Mouse (Mus musculus): ENCODE results near the gene Get4. TPM values are rescaled to one million over a fixed set of nuclear protein-coding genes. Genes with fewer than 3 reads are reported as not detected.

The Get4 gene
- polyA plus RNA-seq, 1 experiment from 2014 or later, result 135 TPM

GRCm38 (mm10) chr5:139302101-139302500 is 50.0 kb downstream of the Get4 start:
- WGBS (ENCODE audit: insufficient replicate concordance), result 72% methylated on average over 6 of the region's 6 CpGs
- ATAC-seq (ENCODE audit: low read depth), result no peak

GRCm38 (mm10) chr5:139303646-139304061 is 51.5 kb downstream of the Get4 start:
- ATAC-seq (ENCODE audit: low read depth) (no peak), DNase-seq (no peak)
- no peaks in the 10 kb centered on the region for H3K36me3 ChIP-seq
- 78% methylated on average over 9 of the region's 9 CpGs for WGBS (ENCODE audit: insufficient replicate concordance)
- H3K4me3 ChIP-seq (replicated peaks), result no peak overlapping the region
- H3K4me2 ChIP-seq, result no peak overlapping the region
- H3K4me1 ChIP-seq (replicated peaks), result peaks cover 12% of the 10 kb centered on the region
- no peak overlapping the region for H3K9ac ChIP-seq
- no peak overlapping the region for H3K27ac ChIP-seq
- H3K27me3 ChIP-seq, result no peaks in the 10 kb centered on the region
- no peaks in the 10 kb centered on the region for H3K9me3 ChIP-seq (replicated peaks)

More at GRCm38 (mm10) chr5:139302101-139302500, 50.0 kb downstream of the Get4 start:
- DNase-seq, result no peak
- Histone ChIP-seq H3K9me3 (replicated peaks) (no peaks in the 10 kb centered on the region), H3K9ac (no peak overlapping the region), H3K36me3 (no peaks in the 10 kb centered on the region), H3K27ac (no peak overlapping the region), H3K4me2 (no peak overlapping the region), H3K4me1 (replicated peaks) (peaks cover 12% of the 10 kb centered on the region), H3K4me3 (replicated peaks) (no peak overlapping the region), H3K27me3 (no peaks in the 10 kb centered on the region)

DNA sequence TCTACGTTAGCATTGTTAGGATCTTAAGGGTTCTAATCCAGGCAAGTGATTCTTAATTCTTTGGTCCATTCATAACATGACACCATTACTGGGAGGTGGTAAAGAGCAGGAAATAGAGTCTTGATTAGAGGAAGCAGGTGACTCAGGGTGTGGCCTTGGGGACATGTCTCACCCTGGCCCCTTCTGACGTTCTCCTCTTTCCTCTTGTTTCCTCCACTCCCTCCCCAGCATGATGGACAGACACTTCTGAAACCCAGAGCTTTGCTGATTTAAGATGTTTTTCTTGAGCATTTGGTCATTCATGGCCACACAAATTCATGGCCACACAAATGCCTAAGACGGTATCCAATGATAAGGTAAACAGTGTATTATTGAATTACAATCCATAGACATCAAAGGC is 57.8 kb downstream of the Get4 start:
- Histone ChIP-seq H3K36me3 (no peaks in the 10 kb centered on the region), H3K4me2 (no peak overlapping the region), H3K9me3 (replicated peaks) (no peaks in the 10 kb centered on the region), H3K9ac (no peak overlapping the region), H3K27me3 (no peaks in the 10 kb centered on the region), H3K4me1 (replicated peaks) (peaks cover 15% of the 10 kb centered on the region), H3K27ac (no peak overlapping the region), H3K4me3 (replicated peaks) (no peak overlapping the region)
- ATAC-seq (ENCODE audit: low read depth) (no peak), DNase-seq (no peak)
- WGBS (ENCODE audit: insufficient replicate concordance), result 61% methylated on average over 3 of the region's 3 CpGs

DNA sequence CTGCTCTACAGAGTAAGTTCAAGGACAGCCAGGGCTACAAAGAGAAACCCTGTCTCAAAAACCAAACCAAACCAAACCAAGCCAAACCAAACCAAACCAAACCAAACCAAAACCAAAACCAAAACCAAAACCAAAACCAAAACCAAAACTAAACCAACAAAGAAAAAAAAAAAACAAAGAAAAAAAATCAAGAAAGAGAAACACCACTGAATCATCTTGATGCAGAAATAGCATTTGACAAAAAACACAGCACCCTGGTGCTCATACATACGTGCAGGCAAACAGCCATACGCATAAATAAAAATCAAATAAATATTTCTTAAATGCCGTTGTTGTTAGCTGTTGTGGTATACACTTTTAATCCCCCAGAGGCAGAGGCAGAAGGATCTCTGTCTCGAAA is 58.4 kb downstream of the Get4 start:
- no peaks in the 10 kb centered on the region for H3K27me3 ChIP-seq
- WGBS (ENCODE audit: insufficient replicate concordance), result 83% methylated on average over 4 of the region's 4 CpGs
- no peaks in the 10 kb centered on the region for H3K36me3 ChIP-seq
- H3K27ac ChIP-seq, result no peak overlapping the region
- H3K4me3 ChIP-seq (replicated peaks), result no peak overlapping the region
- H3K9me3 ChIP-seq (replicated peaks), result no peaks in the 10 kb centered on the region
- DNase-seq, result no peak
- no peak overlapping the region for H3K4me2 ChIP-seq
- H3K9ac ChIP-seq, result no peak overlapping the region
- peaks cover 15% of the 10 kb centered on the region for H3K4me1 ChIP-seq (replicated peaks)
- no peak for ATAC-seq (ENCODE audit: low read depth)

DNA sequence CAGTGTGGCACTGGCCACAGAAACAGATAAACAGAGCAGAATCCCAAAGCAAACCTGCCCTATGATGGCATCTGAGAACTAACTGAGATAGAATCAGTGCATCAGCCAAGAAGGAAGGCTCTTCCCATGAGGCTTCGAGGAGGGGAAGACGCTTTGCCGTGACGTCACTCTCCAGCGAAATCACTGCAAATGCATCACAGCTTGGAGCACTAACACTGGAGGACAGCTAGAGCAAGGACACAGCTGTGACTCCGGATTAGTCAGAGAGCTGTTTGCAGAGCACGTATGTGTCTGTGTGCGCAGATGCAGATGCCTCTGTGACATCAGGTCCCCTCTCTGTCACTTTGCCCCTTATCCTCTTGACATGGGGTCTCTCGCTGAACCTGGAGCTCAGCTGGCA is 59.7 kb downstream of the Get4 start:
- H3K4me1 ChIP-seq (replicated peaks), result peaks cover 15% of the 10 kb centered on the region
- no peak overlapping the region for H3K27ac ChIP-seq
- no peaks in the 10 kb centered on the region for H3K9me3 ChIP-seq (replicated peaks)
- 80% methylated on average over 9 of the region's 9 CpGs for WGBS (ENCODE audit: insufficient replicate concordance)
- ATAC-seq (ENCODE audit: low read depth) (no peak), DNase-seq (no peak)
- H3K27me3 ChIP-seq, result no peaks in the 10 kb centered on the region
- no peaks in the 10 kb centered on the region for H3K36me3 ChIP-seq
- H3K9ac ChIP-seq, result no peak overlapping the region
- no peak overlapping the region for H3K4me3 ChIP-seq (replicated peaks)
- no peak overlapping the region for H3K4me2 ChIP-seq

GRCm38 (mm10) chr5:139313536-139313935 is 61.4 kb downstream of the Get4 start:
- WGBS (ENCODE audit: insufficient replicate concordance), result 60% methylated on average over 9 of the region's 9 CpGs

GRCm38 (mm10) chr5:139314941-139315642 is 63.0 kb downstream of the Get4 start:
- H3K36me3 ChIP-seq, result no peaks in the 10 kb centered on the region
- H3K27me3 ChIP-seq, result no peaks in the 10 kb centered on the region
- ATAC-seq (ENCODE audit: low read depth) (no peak), DNase-seq (no peak)
- H3K9me3 ChIP-seq (replicated peaks), result no peaks in the 10 kb centered on the region
- no peak overlapping the region for H3K27ac ChIP-seq
- H3K4me2 ChIP-seq, result no peak overlapping the region
- 68% methylated on average over 12 of the region's 12 CpGs for WGBS (ENCODE audit: insufficient replicate concordance)
- H3K4me3 ChIP-seq (replicated peaks), result no peak overlapping the region
- no peak overlapping the region for H3K9ac ChIP-seq
- peaks cover 25% of the 10 kb centered on the region for H3K4me1 ChIP-seq (replicated peaks)

More at GRCm38 (mm10) chr5:139313536-139313935, 61.4 kb downstream of the Get4 start:
- ATAC-seq (ENCODE audit: low read depth) (no peak), DNase-seq (no peak)
- H3K27ac ChIP-seq, result no peak overlapping the region
- no peaks in the 10 kb centered on the region for H3K27me3 ChIP-seq
- peaks cover 31% of the 10 kb centered on the region for H3K4me1 ChIP-seq (replicated peaks)
- no peak overlapping the region for H3K4me2 ChIP-seq
- H3K9me3 ChIP-seq (replicated peaks), result no peaks in the 10 kb centered on the region
- H3K9ac ChIP-seq, result no peak overlapping the region
- H3K36me3 ChIP-seq, result no peaks in the 10 kb centered on the region
- no peak overlapping the region for H3K4me3 ChIP-seq (replicated peaks)

DNA sequence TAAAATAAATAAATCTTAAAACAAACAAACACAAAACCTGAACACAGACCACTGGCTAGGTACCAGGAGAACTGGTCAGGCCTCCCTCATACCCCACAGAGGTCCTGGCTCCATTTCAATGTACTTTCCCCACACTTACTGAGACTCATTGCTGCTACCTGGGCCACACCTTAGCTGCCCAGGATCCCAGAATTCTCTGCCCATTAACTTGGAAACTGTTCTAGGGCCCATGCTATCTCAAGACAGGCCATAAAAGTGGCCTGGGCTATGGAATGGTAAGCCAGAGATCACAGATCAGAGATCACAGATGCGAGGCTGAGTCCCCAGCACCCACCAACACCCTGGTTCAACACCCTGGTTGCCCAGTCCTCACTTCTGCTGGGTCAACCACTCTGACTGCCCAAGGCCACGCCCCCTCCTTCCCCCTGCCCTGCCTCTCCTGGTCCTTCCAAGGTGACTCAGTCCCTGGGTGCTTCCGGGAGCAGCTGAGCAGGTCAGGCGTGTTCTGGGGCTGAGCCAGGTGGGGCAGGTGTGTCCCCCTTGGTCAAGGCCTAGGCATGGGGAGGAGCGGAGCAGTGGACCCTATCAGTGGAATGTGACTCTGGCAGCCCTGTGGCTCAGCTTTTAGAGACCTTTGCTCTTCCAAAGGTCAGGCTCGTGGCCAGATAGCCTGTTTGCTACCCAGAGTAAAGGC is 65.0 kb downstream of the Get4 start:
- no peak overlapping the region for H3K4me2 ChIP-seq
- no peaks in the 10 kb centered on the region for H3K36me3 ChIP-seq
- H3K4me3 ChIP-seq (replicated peaks), result no peak overlapping the region
- 70% methylated on average over 6 of the region's 6 CpGs for WGBS (ENCODE audit: insufficient replicate concordance)
- H3K9ac ChIP-seq, result no peak overlapping the region
- no peaks in the 10 kb centered on the region for H3K27me3 ChIP-seq
- peak overlapping the region; percentile 58 for H3K27ac ChIP-seq
- ATAC-seq (ENCODE audit: low read depth), result peak; percentile 75
- peaks cover 24% of the 10 kb centered on the region for H3K4me1 ChIP-seq (replicated peaks)
- no peaks in the 10 kb centered on the region for H3K9me3 ChIP-seq (replicated peaks)
- DNase-seq, result no peak

DNA sequence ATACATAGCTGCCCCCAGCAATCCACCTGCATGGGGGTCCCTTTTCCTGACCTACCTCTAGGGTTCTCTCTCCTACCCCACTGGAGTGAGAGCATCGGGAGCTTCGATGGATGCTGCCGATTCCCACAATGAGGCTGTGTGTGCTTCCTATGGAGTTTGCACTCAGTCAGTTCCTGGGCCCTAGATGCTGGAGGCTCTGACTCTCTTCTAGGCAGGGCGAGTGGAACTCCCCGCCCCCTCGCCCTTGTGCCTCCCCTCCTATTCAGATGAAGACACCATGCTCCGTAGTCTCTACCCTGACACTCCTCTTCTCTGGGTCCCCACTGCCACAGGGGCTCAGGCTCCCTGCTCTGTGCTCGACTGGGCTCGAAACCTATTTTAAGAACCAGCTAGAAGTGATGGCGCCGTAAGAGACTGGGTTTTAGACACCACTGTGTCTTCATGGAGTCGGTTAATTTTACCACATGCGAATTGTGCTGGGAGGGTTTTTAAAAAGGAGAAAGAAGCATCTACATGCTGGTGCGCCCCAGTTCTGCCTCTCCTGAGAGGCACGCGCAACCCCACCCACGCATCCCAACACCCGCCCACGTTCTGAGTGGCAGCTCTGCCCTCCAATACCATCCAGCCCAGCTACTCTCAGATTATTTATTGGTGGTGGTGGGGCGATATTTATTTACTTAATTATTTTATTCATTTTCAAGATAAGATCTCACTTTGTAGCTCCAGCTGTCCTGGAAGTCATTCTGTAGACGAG is 65.8 kb downstream of the Get4 start:
- no peaks in the 10 kb centered on the region for H3K36me3 ChIP-seq
- H3K4me2 ChIP-seq, result no peak overlapping the region
- no peaks in the 10 kb centered on the region for H3K9me3 ChIP-seq (replicated peaks)
- no peaks in the 10 kb centered on the region for H3K27me3 ChIP-seq
- 76% methylated on average over 21 of the region's 21 CpGs for WGBS (ENCODE audit: insufficient replicate concordance)
- no peak overlapping the region for H3K4me3 ChIP-seq (replicated peaks)
- peaks cover 24% of the 10 kb centered on the region for H3K4me1 ChIP-seq (replicated peaks)
- no peak overlapping the region for H3K9ac ChIP-seq
- H3K27ac ChIP-seq, result peak overlapping the region; percentile 58
- DNase-seq (no peak), ATAC-seq (ENCODE audit: low read depth) (peak; percentile 32)
